Mouse (Mus musculus) E14TG2a.4 (cell line): ENCODE measurements around the gene Fsd1.

Source experiments
- CTCF ChIP-seq: conservative IDR thresholded peaks from 2 replicates; pipeline ENCODE4 v1.5.1; 2014; ENCODE audit warnings: low read length
- NANOG ChIP-seq: IDR thresholded peaks from 2 replicates; pipeline ENCODE4 v1.6.1; 2014; ENCODE audit warnings: borderline replicate concordance, low read length, mixed read lengths
- POU5F1 ChIP-seq: IDR thresholded peaks from 2 replicates; pipeline ENCODE4 v1.6.1; 2014; ENCODE audit warnings: low read length, borderline replicate concordance

GRCm38 (mm10) chr17:56040857-56041163 lies 54.5 kb downstream of the Fsd1 start:
- TF ChIP-seq CTCF (no peak), NANOG (no peak), POU5F1 (no peak)
